Mouse (Mus musculus) urinary bladder, postnatal 4 days (tissue): ENCODE results near the gene Sgsm2.

ENCODE experiments used
- DNase-seq, 2 experiments: peaks; one replicate each; pipeline ENCODE4 v3.0.0; 2021 to 2022; ENCODE audit warnings: low spot score in 2 of 2

Sgsm2 gene

DNA sequence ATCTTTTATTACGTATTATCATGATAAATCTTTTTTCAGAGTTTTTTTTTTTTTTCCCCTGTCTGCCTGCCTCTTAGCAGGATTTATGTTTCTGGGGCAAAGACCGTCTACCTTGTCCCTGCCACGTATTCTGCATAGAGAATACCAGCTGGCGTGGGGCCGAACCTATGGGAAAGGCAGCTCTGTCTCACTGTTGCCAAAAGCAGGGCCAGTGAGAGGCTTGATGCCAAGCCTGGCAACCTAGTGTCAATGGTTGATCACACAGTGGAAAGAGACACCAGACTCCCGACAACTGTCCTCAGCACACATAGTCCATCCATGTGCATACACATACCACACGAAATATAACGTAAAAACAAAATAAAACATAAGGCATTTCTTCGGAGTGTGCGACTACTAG is 13.8 kb downstream of the Sgsm2 start:
- no peak for DNase-seq

DNA sequence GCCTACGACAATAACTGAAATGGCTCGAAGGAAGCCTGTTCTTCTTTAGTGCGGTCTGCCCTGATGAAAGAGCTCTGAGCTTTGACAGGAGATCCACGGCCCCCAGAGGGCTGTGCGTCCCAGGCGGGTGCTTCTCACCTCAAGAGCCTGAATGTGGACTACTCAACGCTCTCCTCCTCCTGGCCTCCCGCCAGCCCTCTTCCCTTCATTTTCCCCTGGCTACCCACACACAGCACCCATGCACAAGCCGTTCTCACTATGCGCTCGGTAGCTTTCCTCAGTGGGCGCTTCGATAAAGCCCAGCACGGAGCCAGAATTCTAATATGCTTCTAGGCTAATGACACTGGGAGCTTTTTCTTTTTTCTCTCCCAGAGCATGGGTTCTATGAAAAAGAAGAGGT is 14.9 kb downstream of the Sgsm2 start:
- no peak for DNase-seq

DNA sequence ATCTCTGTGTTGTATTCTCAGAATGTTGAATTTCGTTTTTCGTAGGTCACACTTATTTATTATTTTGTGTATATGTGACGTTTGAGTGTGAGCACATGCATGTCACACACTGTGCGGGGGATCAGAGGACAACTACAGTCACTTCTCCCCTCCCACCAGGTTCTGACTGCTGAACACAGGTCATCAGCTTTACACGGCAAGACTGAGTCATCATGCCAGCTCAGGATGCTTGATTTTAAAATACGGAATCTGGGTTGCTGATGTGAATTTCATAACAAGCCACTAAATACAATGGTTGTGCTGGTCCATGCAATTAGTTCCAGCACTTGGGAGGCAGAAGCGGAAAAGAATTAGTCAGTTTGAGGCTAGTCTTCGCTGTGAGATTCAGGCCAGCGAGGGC is 15.9 kb downstream of the Sgsm2 start:
- no peak for DNase-seq

DNA sequence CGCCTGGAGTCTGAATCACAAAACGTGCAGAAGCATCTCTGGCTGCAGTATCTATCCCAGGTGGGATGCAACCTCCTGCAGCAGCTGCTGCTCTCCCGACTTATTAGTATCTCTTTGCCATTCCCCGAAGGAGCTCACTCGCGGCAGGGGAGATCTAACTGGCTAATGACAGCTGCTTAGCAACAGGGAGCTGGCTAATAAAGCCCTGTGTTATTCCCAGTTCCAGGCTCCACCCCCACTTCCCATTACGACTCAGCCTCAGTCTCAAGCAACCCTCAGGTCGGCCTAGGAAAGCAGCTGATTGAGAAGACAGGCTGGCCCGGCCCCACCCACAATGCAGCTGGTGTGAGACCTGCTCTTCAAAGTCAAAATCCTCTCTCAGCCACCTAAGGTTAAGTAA is 20.1 kb downstream of the Sgsm2 start:
- peak in 1 of 2 experiments; percentile 38 for DNase-seq

DNA sequence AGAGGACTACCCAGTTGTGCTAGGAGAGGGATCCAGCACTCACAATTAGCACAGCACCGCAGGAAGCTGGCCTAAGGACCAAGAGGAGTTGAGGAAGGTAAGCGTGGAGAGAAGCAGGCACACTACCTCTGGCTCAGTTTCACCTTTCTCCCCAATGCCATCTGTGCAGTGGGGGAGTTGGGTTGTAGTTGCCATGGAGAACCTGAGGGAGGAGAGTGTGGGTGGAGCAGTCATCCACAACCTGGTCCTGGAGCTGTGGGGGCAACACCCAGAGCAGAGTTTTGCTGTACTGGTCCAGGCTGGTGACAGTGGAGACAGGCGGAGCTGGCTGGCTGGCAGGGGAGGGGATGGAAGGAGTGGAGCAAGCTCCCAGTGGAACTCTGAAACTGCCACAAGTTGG is 22.2 kb downstream of the Sgsm2 start:
- no peak for DNase-seq

DNA sequence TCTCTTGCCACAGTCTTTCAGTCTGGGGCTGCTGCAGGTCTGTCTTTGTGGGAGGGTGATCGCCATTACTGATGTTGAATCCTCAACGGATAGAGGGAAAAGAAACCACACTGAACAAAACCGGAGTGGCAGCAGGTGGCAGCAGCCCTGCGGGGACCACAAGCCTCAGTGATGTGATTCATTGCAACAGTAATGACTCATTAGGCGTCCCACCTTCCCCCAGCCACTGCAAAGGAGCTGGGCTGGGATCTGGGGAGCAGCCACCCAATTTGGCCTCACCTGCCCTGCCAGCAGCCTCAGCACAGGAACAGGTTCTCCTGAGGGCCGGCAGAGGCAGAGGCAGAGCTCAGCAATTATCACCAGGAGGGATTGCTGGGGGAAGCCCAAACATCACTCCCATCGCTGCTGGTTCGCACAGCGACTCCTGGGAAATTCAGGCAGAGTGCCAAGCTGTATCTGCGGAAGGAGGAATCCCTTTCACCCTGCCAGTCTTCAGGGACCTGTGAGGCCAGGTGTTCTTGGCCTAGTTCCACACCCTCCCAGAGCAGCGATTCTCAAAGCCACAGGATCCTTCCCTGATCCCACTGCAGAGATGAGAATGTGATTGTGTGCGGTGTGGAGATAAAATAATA is 25.8 kb downstream of the Sgsm2 start:
- DNase-seq, result peak in 1 of 2 experiments; percentile 35

DNA sequence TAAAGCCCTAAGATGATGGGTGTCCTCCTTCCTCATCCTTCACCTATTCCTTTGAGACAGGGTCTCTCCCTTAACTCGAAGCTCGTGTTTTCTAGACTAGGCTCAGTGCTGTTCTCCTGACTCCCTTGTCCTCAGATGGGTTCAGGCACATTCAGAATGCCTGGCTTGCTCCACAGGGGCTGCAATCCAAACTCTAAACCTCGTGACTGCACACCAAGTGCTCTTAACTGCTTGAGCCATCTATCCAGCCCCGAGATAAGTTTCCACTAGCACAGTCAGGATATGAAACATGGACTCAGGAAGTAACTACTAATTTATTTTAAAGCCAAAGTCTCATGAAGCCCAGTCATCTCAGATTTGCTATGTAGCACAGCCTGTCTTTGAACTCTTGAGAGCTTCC is 26.3 kb downstream of the Sgsm2 start:
- no peak for DNase-seq

DNA sequence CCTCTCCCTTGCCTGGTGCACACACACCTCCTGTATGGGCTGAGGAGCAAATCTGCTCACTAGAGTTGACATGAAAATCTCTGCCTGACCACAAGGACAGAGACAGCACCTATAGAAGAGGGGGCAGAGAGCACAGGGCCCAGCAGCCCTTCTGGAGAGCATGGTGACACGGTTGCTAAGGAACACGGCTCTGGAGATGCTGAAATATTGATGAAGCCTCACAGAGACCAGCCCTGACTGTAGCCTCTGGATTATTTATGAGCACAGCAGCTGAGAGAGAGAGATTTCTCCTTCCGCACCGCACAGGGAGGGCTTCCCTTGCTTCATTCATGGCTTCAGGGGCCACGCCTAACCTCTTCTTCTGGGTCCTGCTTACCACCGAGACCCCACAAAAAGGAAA is 27.3 kb downstream of the Sgsm2 start:
- no peak for DNase-seq

DNA sequence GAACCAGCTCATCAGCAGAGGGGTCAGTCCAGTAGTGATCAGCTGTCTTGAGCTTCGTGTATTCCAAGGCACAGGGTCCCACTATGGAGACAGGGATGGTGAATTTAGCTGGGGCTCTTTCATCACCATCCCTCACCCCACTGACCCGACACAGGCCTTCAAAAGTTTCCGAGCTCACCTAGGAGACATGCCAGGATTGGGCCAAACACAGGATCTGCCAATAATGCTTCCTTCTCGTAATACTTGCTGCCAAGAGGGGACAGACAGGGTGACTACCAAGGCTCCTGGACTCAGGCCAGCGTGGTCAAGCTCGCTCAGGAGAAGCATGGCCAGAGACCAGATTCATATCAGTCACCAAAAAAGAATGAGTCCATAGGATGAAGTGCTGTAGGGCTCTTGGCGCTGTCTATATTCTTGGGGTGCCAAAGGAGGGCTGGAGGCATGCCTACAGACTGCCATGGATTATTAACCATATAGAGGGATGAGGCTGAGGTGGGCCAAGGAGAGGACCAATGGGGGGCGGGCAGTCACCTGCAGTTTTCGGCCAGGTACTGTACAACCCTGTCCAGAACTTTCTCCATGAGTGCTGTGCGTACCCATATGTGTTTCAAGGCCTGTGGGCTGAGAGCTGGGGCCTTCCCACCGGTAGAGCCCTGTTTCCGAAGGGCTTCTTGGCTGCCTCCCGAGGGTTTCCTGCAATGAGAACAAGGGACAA is 28.7 kb downstream of the Sgsm2 start:
- DNase-seq, result no peak

DNA sequence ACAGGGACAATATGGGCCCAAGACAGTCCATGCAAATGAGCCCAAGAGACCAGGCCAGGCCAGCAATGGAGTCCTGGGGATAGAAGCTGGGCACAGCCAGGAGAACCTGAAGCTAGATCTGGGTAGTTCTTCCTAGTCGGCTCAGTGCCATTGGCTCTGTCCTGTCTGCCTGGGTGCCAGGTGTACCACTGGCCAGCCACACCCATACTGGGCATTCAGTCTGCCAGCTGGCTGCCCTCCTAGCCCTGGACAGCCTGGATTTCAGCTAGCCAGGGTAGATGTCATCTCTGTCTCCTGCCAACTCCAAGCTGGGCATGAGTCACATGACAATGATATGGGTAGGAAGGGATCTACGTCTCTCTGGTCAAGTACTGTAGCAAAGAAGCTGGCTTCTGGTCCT is 29.7 kb downstream of the Sgsm2 start:
- no peak for DNase-seq

DNA sequence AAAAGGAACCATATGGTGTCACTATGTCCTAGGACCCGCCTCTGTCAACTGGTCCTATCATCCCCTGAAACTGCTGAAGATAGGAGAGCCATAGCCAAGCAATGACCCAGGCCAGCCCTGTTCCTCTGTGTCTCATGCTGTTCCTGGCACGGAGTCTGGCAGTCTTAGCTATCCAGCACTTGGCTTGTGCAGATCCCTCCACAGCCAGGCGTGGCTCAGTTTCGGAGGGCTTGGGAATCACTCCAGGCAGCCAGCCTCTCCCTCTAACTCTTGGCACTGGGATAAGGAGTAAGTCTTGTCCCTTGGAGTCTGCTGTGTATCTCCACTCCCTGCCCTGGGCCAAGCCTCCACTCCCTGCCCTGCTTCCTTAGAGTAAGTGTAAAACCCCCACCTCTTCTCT is 30.2 kb downstream of the Sgsm2 start:
- DNase-seq, result peak; percentile 78 to 81

DNA sequence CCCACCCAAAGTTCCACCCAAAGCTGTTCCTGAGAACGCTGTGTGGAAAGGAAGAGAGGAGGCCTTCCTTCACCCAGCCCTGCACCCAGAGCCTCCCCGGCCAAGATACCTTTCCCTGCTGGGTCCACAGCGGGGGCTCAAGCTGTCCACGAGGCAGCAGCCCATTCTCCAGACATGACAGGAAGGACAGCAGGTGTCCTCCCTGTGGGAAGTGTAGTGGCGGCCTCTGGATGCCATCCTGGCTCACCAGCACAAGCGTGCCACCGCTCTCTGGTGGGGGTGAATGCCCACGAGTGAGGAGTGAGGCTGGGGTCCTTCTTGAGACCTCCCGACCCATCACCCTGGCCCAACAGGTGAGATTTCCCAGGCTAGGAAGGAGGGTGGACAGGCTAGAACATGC is 31.6 kb downstream of the Sgsm2 start:
- DNase-seq, result no peak

DNA sequence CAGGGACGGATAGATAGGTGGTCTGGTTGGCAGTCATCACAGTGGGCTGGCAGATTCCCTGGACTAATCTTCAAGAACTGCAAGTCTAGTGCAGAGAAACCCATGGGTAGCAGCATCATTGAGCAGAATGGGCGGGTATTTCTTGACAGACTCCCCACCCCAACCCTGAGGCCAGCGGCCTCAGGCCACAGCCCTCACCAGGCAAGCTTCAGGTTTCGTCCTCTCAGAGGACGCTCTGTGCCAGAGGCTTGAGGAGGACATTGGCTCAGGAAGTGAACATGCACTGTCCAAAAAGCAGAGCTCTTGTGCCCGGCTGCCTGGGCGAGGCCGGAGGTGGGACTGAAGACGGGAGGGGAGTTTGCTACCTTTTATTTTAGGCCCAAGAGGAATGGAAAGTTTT is 32.4 kb downstream of the Sgsm2 start:
- DNase-seq, result no peak

DNA sequence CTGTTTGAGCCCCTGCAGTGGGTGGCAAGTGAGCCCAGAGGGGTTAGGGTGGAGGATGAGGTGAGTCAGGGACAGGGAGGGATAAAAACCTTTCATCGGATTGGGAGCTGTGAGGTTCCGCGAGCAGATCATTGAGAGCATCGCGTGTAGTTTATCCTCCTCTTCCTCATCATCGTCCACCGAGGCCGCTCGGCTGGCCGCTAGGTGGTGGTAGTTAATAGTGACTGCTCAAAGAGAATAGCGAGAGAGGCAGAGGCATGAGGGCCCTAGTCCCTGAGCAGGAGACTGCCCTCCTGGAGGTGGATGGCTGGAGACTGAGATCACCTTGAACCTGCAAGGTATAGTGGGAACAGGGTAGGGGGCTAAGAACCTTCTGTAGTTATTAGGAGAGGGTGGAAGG is 33.4 kb downstream of the Sgsm2 start:
- DNase-seq, result no peak

DNA sequence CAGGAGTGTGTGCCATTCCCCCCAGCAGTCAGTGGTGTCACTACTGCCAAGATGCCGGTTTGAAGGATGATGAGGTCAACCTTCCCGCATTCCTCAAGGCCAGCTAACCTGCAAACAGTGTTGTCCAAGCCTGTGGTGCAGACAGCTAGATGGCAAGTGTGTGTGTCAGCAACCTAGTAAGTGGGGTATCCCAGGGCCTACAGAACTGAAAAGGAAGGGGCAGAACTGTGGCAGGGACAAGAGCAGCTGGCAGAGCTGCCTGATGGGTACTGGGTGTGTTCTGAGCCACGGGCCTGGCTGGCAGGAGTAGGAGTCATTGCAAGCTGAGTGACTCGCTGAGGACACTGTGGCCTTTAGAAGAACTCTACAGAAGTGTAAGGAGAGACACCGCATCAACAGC is 34.7 kb downstream of the Sgsm2 start:
- DNase-seq, result no peak

DNA sequence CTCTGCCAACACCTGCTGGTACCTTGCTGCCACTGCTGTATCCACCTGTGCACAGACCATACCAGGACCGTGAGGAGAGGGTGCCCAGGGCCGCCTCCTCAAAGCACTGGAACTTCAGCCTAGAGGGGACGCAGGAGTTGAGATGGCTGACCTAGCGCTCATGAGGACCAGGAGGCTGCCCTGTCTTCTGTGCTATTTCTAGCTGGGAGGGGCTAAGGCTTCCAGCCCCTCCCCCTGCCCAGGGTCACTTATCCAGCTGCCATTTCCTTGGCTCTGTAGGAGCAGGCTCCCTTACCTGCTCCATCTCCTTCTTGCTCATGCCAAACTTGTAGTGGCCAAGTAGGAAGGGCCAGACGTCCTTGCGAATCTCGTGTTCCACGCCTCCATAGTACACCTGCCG is 39.1 kb downstream of the Sgsm2 start:
- DNase-seq, result no peak

DNA sequence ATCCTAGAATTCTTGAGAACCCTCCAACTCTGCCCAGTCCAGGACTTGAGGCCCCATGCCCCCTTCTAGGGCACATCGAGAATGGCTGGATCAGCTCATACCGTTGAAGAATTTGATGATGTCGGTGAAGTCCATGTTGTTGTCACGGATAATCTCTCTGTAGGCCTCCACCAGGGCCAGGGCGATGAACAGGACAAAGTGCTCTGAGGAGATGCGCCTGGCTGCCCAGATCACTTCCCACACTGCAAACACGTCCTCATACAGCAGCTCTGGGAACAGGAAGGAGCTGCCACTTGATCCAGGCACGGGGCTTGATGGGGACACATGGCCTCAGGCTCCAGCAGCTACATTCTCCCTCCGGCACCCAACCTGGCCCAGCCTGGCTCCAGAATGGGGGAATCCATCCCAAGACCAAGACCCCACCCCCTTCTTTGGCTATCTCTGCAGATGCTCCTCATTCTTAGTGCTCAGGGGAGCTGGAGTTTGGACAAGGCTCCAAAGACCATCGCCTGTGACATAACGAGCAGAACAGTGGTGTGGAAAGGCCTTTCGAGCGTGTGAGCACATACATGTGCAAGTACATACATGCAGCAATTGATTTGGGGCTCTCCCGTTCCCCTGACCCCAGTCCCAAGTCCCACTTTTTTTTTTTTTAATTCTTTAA is 45.7 kb downstream of the Sgsm2 start:
- no peak for DNase-seq

DNA sequence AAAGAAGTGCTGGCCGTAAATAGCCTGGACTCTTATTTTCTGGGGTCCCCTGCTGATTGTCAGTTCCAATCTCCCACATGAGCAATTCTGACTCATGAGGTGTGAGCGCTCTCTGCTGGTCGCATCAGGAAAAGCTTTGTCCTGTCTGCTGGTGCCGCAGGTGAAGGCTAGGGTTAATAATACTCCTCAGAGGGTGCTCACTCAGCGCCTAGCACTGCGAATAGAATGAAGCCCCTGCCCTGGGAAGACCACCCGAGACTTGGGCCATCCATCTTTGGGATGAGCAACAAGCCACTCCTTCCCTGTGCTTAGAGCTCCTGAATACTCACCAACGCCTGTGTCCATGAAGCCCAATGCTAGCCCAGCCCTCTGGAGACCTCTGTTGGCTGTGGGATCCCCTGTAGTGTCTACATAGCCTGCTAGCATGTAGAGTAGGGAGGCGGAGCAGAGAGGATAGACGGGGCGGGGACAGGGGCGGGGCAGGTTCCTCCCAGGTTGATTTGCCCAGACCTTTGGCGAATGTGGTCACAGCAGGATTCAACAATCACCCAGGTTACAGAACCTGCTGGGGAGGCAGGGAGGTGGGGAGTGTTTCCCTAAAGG is 48.8 kb downstream of the Sgsm2 start:
- peak; percentile 50 to 74 for DNase-seq

DNA sequence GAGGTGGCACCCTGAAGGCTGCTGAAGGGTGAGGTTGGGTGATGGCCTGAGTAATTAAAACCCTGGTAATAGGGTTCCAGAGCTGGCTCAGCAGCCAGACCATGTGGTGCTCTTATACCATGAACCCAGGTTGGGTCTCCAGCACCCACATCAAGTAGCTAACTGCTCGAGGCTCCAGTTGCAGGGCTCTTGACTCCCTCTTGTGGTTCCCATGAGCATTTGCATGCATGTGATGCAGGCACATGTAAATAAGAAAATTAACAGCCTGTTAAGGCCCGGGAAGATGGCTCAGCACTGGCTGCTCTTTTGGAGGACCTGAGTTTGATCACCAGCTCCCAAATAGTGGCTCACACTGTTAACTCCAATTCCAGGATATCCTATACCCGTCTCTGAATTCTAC is 51.1 kb downstream of the Sgsm2 start:
- DNase-seq, result no peak

DNA sequence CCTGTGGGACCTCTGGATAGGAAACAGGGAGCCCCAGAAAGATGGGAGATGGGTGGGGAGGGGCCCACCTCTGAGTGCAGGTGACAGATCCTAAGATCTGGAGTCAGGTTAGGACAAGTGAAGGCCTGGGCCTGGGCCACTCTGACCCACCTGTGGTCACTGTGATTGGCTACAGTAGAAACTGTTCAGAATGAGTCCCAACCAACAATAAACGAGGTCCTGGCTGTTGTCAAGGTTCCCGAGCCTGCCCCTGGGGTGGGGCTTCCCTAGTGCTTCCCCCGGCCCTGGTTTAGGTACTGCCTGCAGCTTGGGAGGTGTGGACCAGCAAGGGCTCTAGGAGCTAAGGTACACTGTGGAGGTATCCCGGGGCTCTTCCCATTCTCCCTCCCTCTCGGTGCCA is 53.1 kb downstream of the Sgsm2 start:
- DNase-seq, result no peak

DNA sequence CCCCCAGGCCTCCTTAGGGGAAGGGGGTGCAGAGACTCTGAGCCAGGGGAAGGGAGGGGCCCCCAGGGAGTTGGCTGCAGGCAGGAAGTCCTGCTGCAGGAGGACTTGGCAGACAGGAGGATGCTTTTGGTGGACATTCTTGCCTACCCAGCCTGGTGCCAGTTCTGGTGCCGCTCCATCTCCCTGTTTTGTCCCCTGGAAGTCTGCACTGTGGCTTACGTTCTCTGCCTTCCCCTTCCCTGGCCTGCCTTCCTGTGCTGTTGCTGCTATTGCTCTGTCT is 53.5 kb downstream of the Sgsm2 start:
- no peak for DNase-seq

DNA sequence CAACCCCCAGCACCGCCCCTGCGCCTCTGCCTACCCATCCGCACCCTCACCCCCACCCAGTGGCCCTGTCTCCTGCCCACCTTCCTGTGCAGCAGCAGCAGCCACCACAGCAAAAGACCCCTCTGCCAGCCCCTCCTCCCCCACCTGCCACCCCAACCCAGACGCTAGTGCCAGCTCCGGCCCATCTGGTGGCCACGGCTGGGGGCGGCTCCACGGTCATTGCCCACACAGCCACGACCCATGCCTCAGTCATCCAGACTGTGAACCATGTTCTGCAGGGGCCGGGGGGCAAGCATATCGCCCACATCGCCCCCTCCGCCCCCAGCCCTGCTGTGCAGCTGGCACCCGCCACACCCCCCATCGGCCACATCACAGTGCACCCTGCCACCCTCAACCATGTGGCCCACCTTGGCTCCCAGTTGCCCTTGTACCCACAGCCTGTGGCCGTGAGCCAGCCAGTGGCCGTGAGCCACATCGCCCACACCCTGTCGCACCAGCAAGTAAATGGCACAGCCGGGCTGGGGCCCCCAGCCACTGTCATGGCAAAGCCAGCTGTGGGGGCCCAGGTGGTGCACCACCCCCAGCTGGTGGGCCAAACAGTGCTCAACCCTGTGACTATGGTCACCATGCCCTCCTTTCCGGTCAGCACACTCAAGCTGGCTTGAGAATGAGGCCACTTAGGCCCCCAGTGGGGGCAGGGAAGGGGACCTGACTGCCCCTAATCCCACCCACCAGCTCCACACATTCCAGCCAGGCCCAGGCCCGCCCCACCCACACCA is 54.0 kb downstream of the Sgsm2 start:
- no peak for DNase-seq
